Mouse (Mus musculus) midbrain, postnatal 0 days (tissue): ENCODE results near the gene Slc46a3. TPM values are rescaled to one million over a fixed set of nuclear protein-coding genes. Genes with fewer than 3 reads are reported as not detected.

ENCODE experiments used
- ATAC-seq: fragments of 200-750 bp; cut with Nextera tagmentation; 2 replicates; pipeline ENCODE4 v1.8.0; 2017; ENCODE audit warnings: moderate number of reproducible peaks, mild to moderate bottlenecking, moderate TSS enrichment, moderate library complexity; ENCODE audit not compliant: low FRiP score
- DNase-seq: peaks from one replicate; pipeline ENCODE4 v3.0.0-alpha.2; 2015; ENCODE audit warnings: low spot score
- H3K27ac ChIP-seq: fragments of 300-500 bp; sonication (generic); 2 replicates; pipeline ENCODE4 v1.5.1; 2014; ENCODE audit warnings: low read depth, mild to moderate bottlenecking, low read length, mixed read lengths
- H3K27me3 ChIP-seq: fragments of 300-500 bp; sonication (generic); 2 replicates; pipeline ENCODE4 v1.6.1; 2014; ENCODE audit warnings: low read length, control low read depth, mixed read lengths; ENCODE audit not compliant: insufficient read depth
- H3K36me3 ChIP-seq: fragments of 300-500 bp; sonication (generic); 2 replicates; pipeline ENCODE4 v1.6.1; 2014; ENCODE audit warnings: low read length, control low read depth, mixed read lengths; ENCODE audit not compliant: insufficient read depth
- H3K4me1 ChIP-seq: fragments of 300-500 bp; sonication (generic); 2 replicates; pipeline ENCODE4 v1.6.1; 2014; ENCODE audit warnings: mild to moderate bottlenecking, control low read depth, antibody characterized with exemption, low read length, mixed read lengths; ENCODE audit not compliant: insufficient read depth
- H3K4me2 ChIP-seq: fragments of 300-500 bp; sonication (generic); 2 replicates; pipeline ENCODE4 v1.6.1; 2014; ENCODE audit warnings: low read depth, mild to moderate bottlenecking, low read length, mixed read lengths; ENCODE audit not compliant: poor library complexity, severe bottlenecking
- H3K4me3 ChIP-seq: fragments of 300-500 bp; sonication (generic); 2 replicates; pipeline ENCODE4 v1.5.1; 2014; ENCODE audit warnings: low read depth, mild to moderate bottlenecking, low read length, moderate library complexity
- H3K9ac ChIP-seq: fragments of 300-500 bp; sonication (generic); replicated peaks from 2 replicates; pipeline ENCODE4 v1.6.1; 2014; ENCODE audit warnings: mild to moderate bottlenecking, low read length, moderate library complexity, mixed read lengths; ENCODE audit not compliant: poor library complexity, severe bottlenecking
- H3K9me3 ChIP-seq: fragments of 300-500 bp; sonication (generic); 2 replicates; pipeline ENCODE4 v1.6.1; 2016; ENCODE audit warnings: low read length, control low read depth
- CTCF ChIP-seq: IDR thresholded peaks from 2 replicates; pipeline ENCODE4 v1.5.1; 2016; ENCODE audit warnings: antibody characterized with exemption, mild to moderate bottlenecking
- WGBS: fragments of 180-500 bp; shearing (Covaris S2); extraction: QIAGEN DNeasy Blood & Tissue Kit; methylation state at CpG from one replicate; pipeline ENCODE4 v1.1.7; 2014; 5-methylcytosine and 5-hydroxymethylcytosine counted together
- polyA plus RNA-seq: library from polyadenylated mRNA; unstranded; fragments of >200 nt; fragmentation: Nextera tagmentation; extraction: Ambion mirVana; gene quantifications from 2 replicates; pipeline ENCODE4 v1.2.1, GENCODE M21; 2015
- total RNA-seq: library from RNA; depleted of rRNA; stranded (reverse); fragments of >200 nt; gene quantifications from 2 replicates; pipeline ENCODE4 v1.2.3, GENCODE M21; 2014; rRNA removed

The Slc46a3 gene
- total RNA-seq (4.1 and 5.2 TPM in 2 replicates), polyA plus RNA-seq (5.2 and 7.0 TPM in 2 replicates)

DNA sequence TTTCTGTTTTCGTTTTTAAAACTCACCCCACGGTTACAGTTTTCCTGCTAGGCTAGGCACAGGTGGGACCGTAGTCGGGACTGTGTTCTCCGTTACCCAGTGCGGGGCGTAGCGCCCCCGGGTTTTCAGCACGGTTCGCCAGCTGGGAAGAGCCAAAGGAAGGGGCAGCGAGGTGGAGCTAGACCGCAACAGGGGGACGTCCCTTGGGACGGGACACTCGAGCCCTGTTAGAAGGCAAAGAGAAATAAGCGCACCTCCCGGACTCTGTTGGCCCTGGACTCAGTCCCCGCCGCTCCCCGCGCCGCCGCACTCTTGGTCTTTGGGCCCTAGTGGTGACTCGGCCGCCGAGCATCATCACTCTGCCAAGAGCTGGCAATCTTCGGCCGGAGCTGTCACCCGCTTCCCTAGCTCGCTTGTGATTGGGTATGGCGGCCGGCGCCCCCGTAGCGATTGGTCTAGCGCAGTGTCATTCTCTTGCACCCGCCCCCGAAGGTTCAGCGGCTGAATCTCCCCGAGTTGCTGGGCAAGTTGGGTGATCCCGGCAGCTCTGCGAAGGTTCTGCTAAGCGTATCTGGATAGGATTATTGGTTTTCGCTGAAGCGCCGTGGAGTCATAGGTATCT lies at the start of gene Slc46a3:
Slc46a3 (minus strand) TSS at position 361 of the 622 bp plus-strand sequence.
- Histone ChIP-seq H3K27me3 (no peaks in the 10 kb centered on the region), H3K27ac (no peak within 1 kb of the TSS), H3K4me1 (no peaks in the 10 kb centered on the region), H3K4me2 (peak within 1 kb of the TSS; percentile 95), H3K9ac (peak within 1 kb of the TSS; percentile 61), H3K9me3 (no peaks in the 10 kb centered on the region), H3K4me3 (peak within 1 kb of the TSS; percentile 66), H3K36me3 (no peaks in the 10 kb centered on the region)
- under 1% methylated on average over 47 of the region's 47 CpGs for WGBS
- peak; percentile 96 for DNase-seq
- TF ChIP-seq CTCF: peak; percentile 60
- peak; percentile 99 for ATAC-seq

DNA sequence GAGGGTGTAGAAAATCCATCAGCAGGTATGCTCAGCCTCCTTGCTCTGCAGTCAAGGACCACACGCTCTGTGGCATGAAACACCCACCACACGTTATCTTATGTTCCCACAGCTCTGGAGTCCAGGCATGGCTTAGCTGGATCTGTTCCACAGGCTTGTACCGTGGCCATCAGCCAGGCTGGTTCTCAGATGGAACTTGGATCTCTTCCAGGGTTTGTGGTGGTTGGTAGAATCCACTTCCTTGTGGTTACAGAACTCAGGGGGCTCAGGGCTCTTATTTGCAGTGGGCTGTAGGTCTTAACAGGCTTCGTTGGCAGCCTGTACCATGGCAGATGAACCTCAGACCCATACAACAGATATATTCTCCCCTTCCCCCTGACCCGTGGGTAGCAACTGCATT lies 44.6 kb upstream of the Slc46a3 start:
- no peaks in the 10 kb centered on the region for H3K27me3 ChIP-seq
- no peak overlapping the region for H3K4me3 ChIP-seq
- no peaks in the 10 kb centered on the region for H3K9me3 ChIP-seq
- no peak overlapping the region for H3K4me2 ChIP-seq
- H3K9ac ChIP-seq: no peak overlapping the region
- H3K4me1 ChIP-seq: no peaks in the 10 kb centered on the region
- TF ChIP-seq CTCF: no peak
- WGBS: 65% methylated on average over 5 of the region's 5 CpGs
- DNase-seq: peak; percentile 67
- H3K27ac ChIP-seq: no peak overlapping the region
- ATAC-seq: no peak
- no peaks in the 10 kb centered on the region for H3K36me3 ChIP-seq

DNA sequence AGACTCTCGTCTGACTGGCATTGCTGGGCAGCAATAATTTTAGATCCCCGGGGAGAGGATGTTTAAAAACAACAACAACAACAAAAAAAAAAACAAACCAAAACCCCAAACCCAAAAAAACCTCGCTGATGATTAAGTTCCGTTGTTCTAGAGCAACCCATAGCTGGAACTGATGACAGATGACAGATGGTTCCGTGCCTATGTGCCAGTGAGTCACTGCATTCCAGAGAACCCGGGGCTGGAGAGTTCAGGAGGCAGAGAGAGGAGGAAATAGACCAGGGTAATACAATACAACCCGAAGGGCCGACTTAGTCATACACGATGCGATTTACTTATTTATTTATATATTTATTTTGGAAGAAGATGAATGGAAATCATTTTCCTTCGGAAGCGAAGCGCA lies 40.5 kb upstream of the Slc46a3 start:
- Histone ChIP-seq H3K27me3 (no peaks in the 10 kb centered on the region), H3K4me1 (no peaks in the 10 kb centered on the region), H3K4me2 (no peak overlapping the region), H3K4me3 (no peak overlapping the region), H3K27ac (no peak overlapping the region), H3K9me3 (no peaks in the 10 kb centered on the region), H3K9ac (no peak overlapping the region), H3K36me3 (no peaks in the 10 kb centered on the region)
- ATAC-seq (no peak), DNase-seq (no peak)
- no peak for TF ChIP-seq CTCF
- 91% methylated on average over 13 of the region's 13 CpGs for WGBS

DNA sequence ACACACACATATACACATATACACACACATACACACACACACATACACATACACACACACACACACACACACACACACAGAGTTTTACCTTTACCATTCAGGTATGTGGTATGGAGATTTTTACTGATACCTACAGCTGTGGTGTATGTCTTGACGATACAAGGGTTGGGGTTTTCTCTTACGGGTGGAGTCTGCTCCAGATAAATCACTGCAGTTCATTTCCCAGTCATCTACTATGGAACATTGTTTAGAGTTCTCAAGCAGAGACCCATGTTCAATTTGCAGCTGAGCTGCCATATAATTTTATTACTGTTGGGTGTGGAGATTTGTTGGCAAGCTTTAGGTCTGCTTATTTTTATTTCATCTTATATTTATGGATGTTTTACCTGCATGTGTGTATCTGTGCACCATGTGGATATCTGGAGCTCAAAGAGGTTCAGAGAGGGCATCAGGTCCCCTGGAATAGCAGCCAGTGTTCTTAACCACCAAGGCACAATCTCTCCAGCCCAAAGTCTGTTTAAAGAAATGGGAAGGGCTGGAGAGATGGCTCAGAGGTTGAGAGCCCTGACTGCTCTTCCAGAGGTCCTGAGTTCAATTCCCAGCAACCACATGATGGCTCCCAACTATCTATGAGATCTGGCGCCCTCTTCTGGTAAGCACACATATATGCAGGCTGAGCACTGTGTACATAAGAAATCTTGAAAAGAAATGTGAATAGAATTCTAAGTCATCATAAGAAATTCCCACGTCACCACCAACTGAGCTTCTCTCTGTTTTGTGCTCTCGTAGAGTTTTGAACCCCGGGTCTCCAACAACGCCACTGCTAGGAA lies 34.3 kb upstream of the Slc46a3 start:
- H3K9me3 ChIP-seq: no peaks in the 10 kb centered on the region
- no peaks in the 10 kb centered on the region for H3K4me1 ChIP-seq
- H3K36me3 ChIP-seq: no peaks in the 10 kb centered on the region
- no peak overlapping the region for H3K4me3 ChIP-seq
- TF ChIP-seq CTCF: peak; percentile 39
- no peak overlapping the region for H3K4me2 ChIP-seq
- ATAC-seq (no peak), DNase-seq (no peak)
- 88% methylated on average over 7 of the region's 7 CpGs for WGBS
- H3K27ac ChIP-seq: no peak overlapping the region
- no peak overlapping the region for H3K9ac ChIP-seq
- no peaks in the 10 kb centered on the region for H3K27me3 ChIP-seq

DNA sequence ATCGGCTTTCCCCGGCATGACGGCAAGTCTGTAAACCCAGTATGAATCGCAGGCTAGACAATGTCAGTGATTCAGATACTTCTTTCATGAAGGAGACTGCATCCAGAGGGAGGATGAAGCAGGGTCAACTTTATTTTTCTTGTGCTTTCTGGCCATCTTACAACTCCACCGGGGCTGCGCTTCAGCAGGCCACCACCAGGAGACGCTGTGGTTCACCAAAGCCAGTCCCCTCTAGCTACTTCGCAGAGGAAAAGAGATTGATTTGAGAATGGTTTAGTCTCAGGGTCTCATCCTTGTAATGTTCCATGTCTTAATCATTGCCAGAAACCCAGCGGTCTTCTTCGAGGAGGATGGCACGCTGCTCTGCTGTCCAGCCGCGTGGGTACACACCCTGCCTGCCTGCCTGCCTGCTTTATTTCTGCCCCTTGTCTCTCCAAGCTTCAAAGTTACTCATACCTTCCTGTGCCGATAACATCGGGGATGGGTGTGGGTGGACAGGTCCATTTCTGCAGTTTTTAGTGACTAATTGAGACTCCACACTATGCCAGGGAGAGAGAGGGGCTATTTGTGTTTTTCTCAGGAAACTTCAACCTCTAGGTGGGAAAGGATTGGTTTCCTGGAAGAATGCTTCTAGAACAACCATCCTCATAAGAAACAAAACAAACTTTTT lies 31.5 kb upstream of the Slc46a3 start:
- WGBS: 68% methylated on average over 15 of the region's 15 CpGs
- Histone ChIP-seq H3K27me3 (no peaks in the 10 kb centered on the region), H3K36me3 (no peaks in the 10 kb centered on the region), H3K4me1 (no peaks in the 10 kb centered on the region), H3K4me2 (no peak overlapping the region), H3K27ac (no peak overlapping the region), H3K4me3 (no peak overlapping the region), H3K9me3 (no peaks in the 10 kb centered on the region), H3K9ac (no peak overlapping the region)
- ATAC-seq: no peak
- DNase-seq: peak; percentile 12
- TF ChIP-seq CTCF: peak; percentile 60
